Mouse (Mus musculus) erythroblast, embryonic 14.5 days (primary cell): ENCODE data around the gene Gclc. TPM values are rescaled to one million over a fixed set of nuclear protein-coding genes. Genes with fewer than 3 reads are reported as not detected.
A peak's percentile ranks its signal among the peaks of the same experiment; 100 is the strongest.

Source experiments
- H3K27me3 ChIP-seq: 2 replicates; pipeline ENCODE4 v1.6.1; 2012; ENCODE audit warnings: inconsistent platforms; ENCODE audit not compliant: control insufficient read depth
- H3K36me3 ChIP-seq: 2 replicates; pipeline ENCODE4 v1.6.1; 2012; ENCODE audit warnings: mild to moderate bottlenecking, inconsistent platforms; ENCODE audit not compliant: control insufficient read depth
- H3K4me1 ChIP-seq: 2 replicates; pipeline ENCODE4 v1.6.1; 2012; ENCODE audit warnings: inconsistent platforms; ENCODE audit not compliant: control insufficient read depth
- H3K4me3 ChIP-seq: replicated peaks from 2 replicates; pipeline ENCODE3; 2012; ENCODE audit warnings: moderate library complexity, mild to moderate bottlenecking, inconsistent platforms
- H3K9me3 ChIP-seq: 2 replicates; pipeline ENCODE4 v1.6.1; 2012; ENCODE audit warnings: low read length, inconsistent platforms, mixed read lengths; ENCODE audit not compliant: control insufficient read depth
- GATA1 ChIP-seq: IDR thresholded peaks from 2 replicates; pipeline ENCODE4 v1.6.1; 2012; ENCODE audit warnings: low read length, inconsistent platforms, mixed read lengths
- TAL1 ChIP-seq: IDR thresholded peaks from 3 replicates; pipeline ENCODE4 v1.6.1; 2012; ENCODE audit warnings: low read length, inconsistent platforms, mixed read lengths
- polyA plus RNA-seq: library from polyadenylated mRNA; stranded (reverse); fragments of >175 nt; gene quantifications from 2 replicates; pipeline ENCODE4 v1.2.3, GENCODE M21; 2012

Gene Gclc
- polyA plus RNA-seq, 1 experiment, result 3.6 TPM

DNA sequence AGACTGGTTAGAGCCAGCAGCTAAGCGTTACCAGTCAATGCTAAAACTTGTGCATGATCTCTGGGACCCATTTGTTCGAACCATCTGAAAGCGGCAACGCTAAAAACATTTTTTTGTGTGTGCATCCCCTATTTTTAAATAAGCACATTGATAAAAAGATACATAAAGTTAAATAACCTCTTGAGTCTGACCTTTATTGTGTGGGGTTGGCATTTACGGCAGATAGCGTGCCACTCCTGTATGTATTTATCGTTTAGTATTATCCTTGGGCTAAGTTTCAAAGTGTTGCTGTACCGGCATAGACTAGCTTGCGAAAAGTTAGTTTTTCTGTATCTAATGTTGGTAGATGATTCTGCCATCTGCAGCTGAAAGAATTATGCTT is 1.1 kb downstream of the Gclc start:
- Histone ChIP-seq H3K9me3 (no peaks in the 10 kb centered on the region), H3K4me3 (peak overlapping the region; percentile 100), H3K27me3 (peaks cover 6% of the 10 kb centered on the region; the same call in 1 of the 2 replicates), H3K4me1 (peaks cover 66% of the 10 kb centered on the region), H3K36me3 (peaks cover 38% of the 10 kb centered on the region)
- TF ChIP-seq GATA1, result no peak
- TF ChIP-seq TAL1, result no peak

- peaks cover 45% of the 10 kb centered on the region for H3K36me3 ChIP-seq
- peaks cover 6% of the 10 kb centered on the region; the same call in 1 of the 2 replicates for H3K27me3 ChIP-seq
- TF ChIP-seq GATA1, result no peak
- no peak for TF ChIP-seq TAL1
- peak overlapping the region; percentile 100 for H3K4me3 ChIP-seq
- H3K4me1 ChIP-seq, result peaks cover 61% of the 10 kb centered on the region
- no peaks in the 10 kb centered on the region for H3K9me3 ChIP-seq
Measured at GRCm38 (mm10) chr9:77756076-77756475, 1.7 kb downstream of the Gclc start.

DNA sequence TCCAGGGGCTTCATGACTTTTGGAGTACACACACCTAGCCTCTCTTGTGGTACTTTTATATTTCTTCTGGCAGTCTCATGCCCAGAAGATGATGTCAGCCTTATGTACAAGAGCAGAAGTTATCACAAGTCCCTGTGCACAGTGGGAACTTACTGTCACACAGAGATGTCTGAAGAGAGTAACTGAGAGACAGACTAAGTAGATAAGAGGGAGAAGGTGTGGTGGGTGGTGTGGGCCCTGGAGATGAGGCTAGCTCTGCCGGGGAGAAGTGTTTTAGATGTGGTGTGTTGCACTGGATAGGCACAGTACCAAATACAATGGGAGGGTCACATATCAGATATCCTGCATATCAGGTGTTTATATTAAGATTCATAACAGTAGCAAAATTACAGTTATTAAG is 3.0 kb downstream of the Gclc start:
- TF ChIP-seq TAL1, result peak; percentile 51; the same call in 2 of the 3 replicates
- no peak; the same call in 1 of the 2 replicates for TF ChIP-seq GATA1
- peak overlapping the region; percentile 57 for H3K4me3 ChIP-seq
- H3K36me3 ChIP-seq, result peaks cover 54% of the 10 kb centered on the region
- peaks cover 49% of the 10 kb centered on the region for H3K4me1 ChIP-seq
- H3K27me3 ChIP-seq, result peaks cover 6% of the 10 kb centered on the region; the same call in 1 of the 2 replicates
- no peaks in the 10 kb centered on the region for H3K9me3 ChIP-seq

DNA sequence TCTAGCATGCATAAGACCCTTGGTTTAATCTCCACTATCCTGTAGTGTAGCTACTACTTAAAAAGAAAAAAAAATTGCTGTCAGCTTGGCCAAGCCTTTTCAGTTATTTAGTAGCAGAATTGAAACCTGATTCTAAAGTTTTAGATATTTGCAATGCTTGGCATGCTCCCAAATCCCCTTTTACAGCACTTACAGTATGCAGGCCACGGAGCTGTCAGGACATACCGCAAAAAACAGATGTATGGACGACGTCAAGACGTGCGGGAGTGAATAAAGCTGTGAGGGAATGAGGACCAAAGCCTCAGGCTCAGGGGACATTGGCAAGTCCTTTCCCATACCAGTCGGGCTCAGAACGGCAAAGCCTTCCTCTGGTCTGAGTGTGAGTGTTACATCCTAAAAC is 4.1 kb downstream of the Gclc start:
- Histone ChIP-seq H3K36me3 (peaks cover 66% of the 10 kb centered on the region), H3K9me3 (no peaks in the 10 kb centered on the region)
- TF ChIP-seq TAL1, result no peak
- TF ChIP-seq GATA1, result no peak

DNA sequence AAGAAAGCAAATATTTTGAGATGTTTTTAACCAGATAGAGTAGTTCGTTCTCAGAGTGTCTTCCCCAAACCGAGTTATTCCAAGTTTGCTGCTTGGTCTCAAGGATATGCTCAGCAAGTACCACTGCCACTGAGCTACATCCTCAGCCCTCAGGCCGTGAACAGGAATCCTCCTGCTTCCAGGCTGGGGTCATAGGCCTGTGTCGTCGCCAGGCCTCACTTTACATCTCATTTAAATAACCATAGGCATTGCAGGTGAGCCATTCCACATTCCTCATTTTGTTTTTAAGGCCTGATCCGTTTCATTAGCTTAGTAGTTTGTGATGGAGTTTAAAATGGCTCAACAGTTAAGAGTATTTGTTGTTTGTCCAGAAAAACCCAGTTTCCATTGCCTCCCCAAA is 4.8 kb downstream of the Gclc start:
- H3K4me3 ChIP-seq, result no peak overlapping the region
- no peaks in the 10 kb centered on the region for H3K27me3 ChIP-seq
- H3K4me1 ChIP-seq, result peaks cover 33% of the 10 kb centered on the region
- H3K36me3 ChIP-seq, result peaks cover 72% of the 10 kb centered on the region
- no peaks in the 10 kb centered on the region for H3K9me3 ChIP-seq
- TF ChIP-seq TAL1 (no peak), GATA1 (no peak)

More for the DNA sequence above, 4.1 kb downstream of the Gclc start:
- H3K27me3 ChIP-seq, result 0 out of 2 replicates have a peak, but pooled peaks cover under 1% of the 10 kb centered on the region
- peaks cover 38% of the 10 kb centered on the region for H3K4me1 ChIP-seq
- peak overlapping the region; percentile 4 for H3K4me3 ChIP-seq

GRCm38 (mm10) chr9:77759756-77760155 is 5.4 kb downstream of the Gclc start:
- TF ChIP-seq GATA1, result no peak
- no peak for TF ChIP-seq TAL1
- Histone ChIP-seq H3K4me3 (no peak overlapping the region), H3K27me3 (no peaks in the 10 kb centered on the region), H3K9me3 (no peaks in the 10 kb centered on the region), H3K4me1 (peaks cover 33% of the 10 kb centered on the region), H3K36me3 (peaks cover 79% of the 10 kb centered on the region)

DNA sequence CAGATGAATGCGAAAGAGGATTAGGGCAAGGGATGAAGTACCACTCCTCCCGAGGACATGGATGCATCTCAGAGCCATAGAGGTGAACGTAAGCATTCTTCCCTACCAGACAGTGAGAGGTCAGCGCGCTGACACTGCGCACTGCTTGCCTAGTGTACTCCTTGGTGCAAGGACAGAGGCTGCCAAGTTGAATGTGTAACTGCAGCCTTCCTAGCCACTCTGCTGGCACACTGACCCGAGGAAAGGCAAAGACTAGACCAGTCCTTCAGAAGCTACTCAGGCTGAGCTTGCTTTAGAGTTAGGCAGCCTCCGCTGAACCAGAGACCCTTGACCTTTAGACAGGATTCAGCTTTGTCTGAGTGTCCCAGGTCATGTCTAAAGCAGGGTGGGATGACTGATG is 11.9 kb downstream of the Gclc start:
- Histone ChIP-seq H3K4me1 (peaks cover 6% of the 10 kb centered on the region), H3K27me3 (no peaks in the 10 kb centered on the region), H3K4me3 (no peak overlapping the region), H3K36me3 (peaks cover 97% of the 10 kb centered on the region), H3K9me3 (peaks cover 22% of the 10 kb centered on the region)
- TF ChIP-seq GATA1 (no peak), TAL1 (no peak)

- H3K4me3 ChIP-seq, result no peak overlapping the region
- H3K9me3 ChIP-seq, result peaks cover 25% of the 10 kb centered on the region
- peaks cover 98% of the 10 kb centered on the region for H3K36me3 ChIP-seq
- peaks cover 8% of the 10 kb centered on the region for H3K4me1 ChIP-seq
- TF ChIP-seq TAL1, result no peak
- TF ChIP-seq GATA1, result no peak
- no peaks in the 10 kb centered on the region for H3K27me3 ChIP-seq
Measured at GRCm38 (mm10) chr9:77766767-77767166, 12.4 kb downstream of the Gclc start.

DNA sequence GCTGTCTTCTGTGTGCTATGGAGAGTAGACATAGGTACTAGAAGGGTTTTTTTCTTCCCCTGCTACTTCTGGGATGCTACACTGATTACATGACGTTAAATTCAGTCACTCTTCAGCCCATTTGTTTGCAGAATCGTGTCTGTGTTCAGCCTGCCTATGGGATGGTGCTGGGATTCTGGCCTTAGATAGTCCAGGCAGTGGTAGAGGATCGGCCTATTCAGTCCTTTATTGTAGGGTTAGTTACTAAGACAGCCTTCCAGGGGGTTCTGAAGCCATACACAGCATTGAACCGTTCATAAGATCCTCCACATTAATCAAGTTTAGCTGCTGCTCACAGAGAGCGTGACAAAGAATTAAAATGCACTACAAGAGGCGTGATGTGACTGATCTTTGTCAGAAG is 16.6 kb downstream of the Gclc start:
- peaks cover 13% of the 10 kb centered on the region for H3K4me1 ChIP-seq
- peaks cover 94% of the 10 kb centered on the region for H3K36me3 ChIP-seq
- H3K27me3 ChIP-seq, result no peaks in the 10 kb centered on the region
- no peak overlapping the region for H3K4me3 ChIP-seq
- TF ChIP-seq TAL1 (no peak), GATA1 (no peak)
- peaks cover 25% of the 10 kb centered on the region for H3K9me3 ChIP-seq

DNA sequence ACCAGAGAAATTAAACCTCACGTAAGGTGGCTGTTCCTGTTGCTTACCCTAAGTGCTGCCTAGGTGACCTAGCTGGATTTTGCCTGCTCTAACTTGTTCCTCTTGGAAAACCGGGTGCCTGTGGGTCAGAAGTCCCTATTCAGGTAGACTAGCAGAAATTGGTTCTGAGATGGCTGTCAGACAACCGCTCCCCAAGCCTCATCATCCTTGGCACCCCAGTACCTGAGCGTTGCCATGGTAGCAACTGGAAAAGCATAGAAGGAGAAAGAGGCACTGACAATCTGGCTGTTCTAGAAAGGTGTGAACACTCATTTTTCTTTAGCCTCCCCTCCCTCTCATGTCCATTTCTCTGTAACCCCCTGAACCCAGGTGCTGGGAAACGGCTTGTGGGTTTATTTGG is 17.0 kb downstream of the Gclc start:
- TF ChIP-seq GATA1 (no peak), TAL1 (no peak)
- H3K36me3 ChIP-seq, result peaks cover 94% of the 10 kb centered on the region
- peaks cover 9% of the 10 kb centered on the region for H3K4me1 ChIP-seq
- peaks cover 25% of the 10 kb centered on the region for H3K9me3 ChIP-seq
- no peak overlapping the region for H3K4me3 ChIP-seq
- H3K27me3 ChIP-seq, result no peaks in the 10 kb centered on the region
